Mouse (Mus musculus): Measurements from ENCODE around the gene Wdfy3. TPM values are rescaled to one million over a fixed set of nuclear protein-coding genes. Genes with fewer than 3 reads are reported as not detected.
"Not testable (repeated sequence)": the region's sequence is repeated elsewhere in the genome, so short reads cannot be mapped to it uniquely, and the experiment has no call there.

Gene Wdfy3
- polyA plus RNA-seq, 1 experiment from 2014 or later, result 29.1 TPM

DNA sequence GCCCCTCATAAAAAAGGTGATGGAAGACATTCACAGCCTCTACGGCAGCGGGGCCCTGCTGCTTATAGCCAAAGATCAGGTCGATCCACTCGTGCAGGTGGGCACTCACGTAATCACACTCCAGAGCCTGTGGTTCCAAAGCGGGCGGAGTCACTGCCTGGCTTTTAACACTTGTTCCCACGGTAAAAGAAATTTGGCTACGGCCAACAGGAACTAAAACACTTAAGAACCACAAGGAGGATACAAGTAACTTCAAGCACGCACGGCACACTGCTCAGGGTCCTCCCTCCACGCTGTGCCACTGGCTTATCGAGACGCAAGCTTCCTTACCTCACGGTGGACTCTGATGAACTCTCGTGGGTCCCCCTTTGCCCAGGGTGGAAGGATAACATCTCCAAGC lies 214.2 kb downstream of the Wdfy3 start:
- 96% methylated on average over 16 of the region's 16 CpGs for WGBS
- Histone ChIP-seq H3K4me2 (no peak overlapping the region), H3K36me3 (peaks cover 88% of the 10 kb centered on the region), H3K27ac (no peak overlapping the region), H3K27me3 (no peaks in the 10 kb centered on the region), H3K9ac (no peak overlapping the region), H3K4me1 (replicated peaks) (no peaks in the 10 kb centered on the region), H3K4me3 (no peak overlapping the region), H3K9me3 (no peaks in the 10 kb centered on the region)
- ATAC-seq (ENCODE audit: low FRiP score), result no peak

GRCm38 (mm10) chr5:101854667-101855066 lies 215.1 kb downstream of the Wdfy3 start:
- peaks cover 93% of the 10 kb centered on the region for H3K36me3 ChIP-seq
- no peak overlapping the region for H3K4me2 ChIP-seq
- no peaks in the 10 kb centered on the region for H3K9me3 ChIP-seq
- H3K27me3 ChIP-seq, result no peaks in the 10 kb centered on the region
- no peak overlapping the region for H3K4me3 ChIP-seq
- H3K27ac ChIP-seq, result no peak overlapping the region
- no peak overlapping the region for H3K9ac ChIP-seq
- no peak for ATAC-seq (ENCODE audit: low FRiP score)
- 87% methylated on average over 7 of the region's 7 CpGs for WGBS
- no peaks in the 10 kb centered on the region for H3K4me1 ChIP-seq (replicated peaks)

DNA sequence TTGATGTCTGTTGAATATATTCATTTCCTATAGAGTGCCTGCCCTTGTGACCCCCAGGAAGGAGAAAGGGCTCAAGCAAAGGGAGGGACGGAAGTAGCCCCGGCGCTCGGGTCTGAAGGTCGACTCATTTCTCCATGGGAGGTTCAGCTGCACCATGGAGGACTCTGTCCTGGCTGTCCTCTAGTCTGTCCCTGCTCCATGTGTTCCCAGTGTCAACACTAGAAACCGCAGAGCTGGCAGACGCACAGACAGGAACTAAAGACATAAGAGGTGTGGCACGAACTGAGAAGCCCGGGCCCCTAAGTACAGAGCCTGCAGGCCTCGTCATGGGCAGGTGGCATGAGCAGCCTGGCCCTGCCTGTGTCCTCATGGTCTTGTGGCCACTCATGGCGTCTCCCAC lies 215.6 kb downstream of the Wdfy3 start:
- no peak for ATAC-seq (ENCODE audit: low FRiP score)
- no peak overlapping the region for H3K4me3 ChIP-seq
- no peaks in the 10 kb centered on the region for H3K9me3 ChIP-seq
- WGBS, result 95% methylated on average over 11 of the region's 11 CpGs
- H3K27ac ChIP-seq, result no peak overlapping the region
- peaks cover 93% of the 10 kb centered on the region for H3K36me3 ChIP-seq
- no peak overlapping the region for H3K9ac ChIP-seq
- H3K27me3 ChIP-seq, result no peaks in the 10 kb centered on the region
- H3K4me1 ChIP-seq (replicated peaks), result no peaks in the 10 kb centered on the region
- H3K4me2 ChIP-seq, result no peak overlapping the region

DNA sequence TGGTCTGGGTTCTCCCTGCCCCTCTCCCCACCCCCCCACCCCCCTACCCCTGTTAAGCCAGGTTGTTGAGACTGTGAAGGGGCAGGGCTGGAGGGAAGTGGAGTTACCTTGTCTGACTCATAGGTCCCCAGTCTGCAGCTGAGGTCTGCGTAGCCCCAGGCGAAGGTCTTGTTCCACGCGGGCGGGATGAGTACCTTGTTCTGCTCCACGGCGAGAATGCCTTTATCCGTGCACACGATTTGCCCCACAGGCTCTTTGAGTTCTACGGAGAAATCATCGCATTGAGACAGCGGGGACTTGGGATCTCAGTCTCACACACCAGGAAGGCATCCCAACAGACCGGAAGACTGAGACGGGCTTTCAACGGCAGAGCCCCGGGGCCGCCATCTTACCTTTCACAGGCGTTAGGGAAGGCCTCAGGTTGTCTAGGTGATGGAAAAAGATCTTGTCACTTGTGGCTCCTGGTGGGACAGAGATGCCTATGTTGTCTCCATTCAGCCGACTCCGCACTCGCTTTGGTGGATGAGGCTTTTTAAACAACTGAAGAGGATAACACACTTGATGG lies 217.5 kb downstream of the Wdfy3 start:
- H3K27ac ChIP-seq, result no peak overlapping the region
- no peak overlapping the region for H3K4me2 ChIP-seq
- no peaks in the 10 kb centered on the region for H3K27me3 ChIP-seq
- no peak overlapping the region for H3K4me3 ChIP-seq
- ATAC-seq (ENCODE audit: low FRiP score), result no peak
- no peaks in the 10 kb centered on the region for H3K4me1 ChIP-seq (replicated peaks)
- peaks cover 93% of the 10 kb centered on the region for H3K36me3 ChIP-seq
- no peaks in the 10 kb centered on the region for H3K9me3 ChIP-seq
- 96% methylated on average over 21 of the region's 21 CpGs for WGBS
- H3K9ac ChIP-seq, result no peak overlapping the region

- no peak overlapping the region for H3K4me3 ChIP-seq
- H3K4me2 ChIP-seq, result no peak overlapping the region
- 96% methylated on average over 7 of the region's 7 CpGs for WGBS
- H3K4me1 ChIP-seq (replicated peaks), result no peaks in the 10 kb centered on the region
- H3K36me3 ChIP-seq, result peaks cover 100% of the 10 kb centered on the region
- H3K27ac ChIP-seq, result no peak overlapping the region
- H3K9ac ChIP-seq, result no peak overlapping the region
- no peaks in the 10 kb centered on the region for H3K27me3 ChIP-seq
- no peak for ATAC-seq (ENCODE audit: low FRiP score)
- H3K9me3 ChIP-seq, result no peaks in the 10 kb centered on the region
Observed at GRCm38 (mm10) chr5:101851133-101851532, 218.6 kb downstream of the Wdfy3 start.

GRCm38 (mm10) chr5:101847762-101848161 lies 222.0 kb downstream of the Wdfy3 start:
- WGBS, result 55% methylated on average over 4 of the region's 4 CpGs
- H3K27me3 ChIP-seq, result no peaks in the 10 kb centered on the region
- peaks cover 100% of the 10 kb centered on the region for H3K36me3 ChIP-seq
- no peak overlapping the region for H3K27ac ChIP-seq
- H3K4me3 ChIP-seq, result no peak overlapping the region
- H3K9ac ChIP-seq, result no peak overlapping the region
- no peaks in the 10 kb centered on the region for H3K4me1 ChIP-seq (replicated peaks)
- H3K9me3 ChIP-seq, result no peaks in the 10 kb centered on the region
- H3K4me2 ChIP-seq, result no peak overlapping the region
- no peak for ATAC-seq (ENCODE audit: low FRiP score)

GRCm38 (mm10) chr5:101847323-101847722 lies 222.4 kb downstream of the Wdfy3 start:
- Histone ChIP-seq H3K27me3 (no peaks in the 10 kb centered on the region), H3K4me3 (no peak overlapping the region), H3K9ac (no peak overlapping the region), H3K4me1 (replicated peaks) (no peaks in the 10 kb centered on the region), H3K27ac (no peak overlapping the region), H3K36me3 (peaks cover 100% of the 10 kb centered on the region), H3K4me2 (no peak overlapping the region), H3K9me3 (no peaks in the 10 kb centered on the region)
- no peak for ATAC-seq (ENCODE audit: low FRiP score)
- 76% methylated on average over 7 of the region's 7 CpGs for WGBS

DNA sequence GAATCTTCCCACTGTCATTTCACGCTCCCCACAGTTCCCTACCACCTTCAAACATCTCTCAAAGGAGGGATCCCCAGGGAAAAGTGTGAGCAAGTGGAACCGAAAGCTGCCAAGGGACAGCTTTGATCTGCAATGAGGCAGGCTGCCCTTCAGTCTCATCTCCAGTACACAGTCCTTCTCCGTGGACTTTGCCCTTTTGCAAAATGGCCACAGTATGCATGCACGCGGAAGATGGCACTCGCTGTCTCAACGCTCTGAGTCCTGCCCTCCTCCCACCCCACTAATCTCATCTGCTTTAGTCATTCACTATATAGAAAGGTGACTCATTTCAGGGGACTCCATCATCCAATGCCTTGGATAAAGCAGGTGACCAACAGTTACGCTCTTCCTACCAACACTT lies 223.8 kb downstream of the Wdfy3 start:
- ATAC-seq (ENCODE audit: low FRiP score), result no peak
- H3K36me3 ChIP-seq, result peaks cover 100% of the 10 kb centered on the region
- H3K4me2 ChIP-seq, result no peak overlapping the region
- no peaks in the 10 kb centered on the region for H3K27me3 ChIP-seq
- 96% methylated on average over 8 of the region's 8 CpGs for WGBS
- H3K9me3 ChIP-seq, result no peaks in the 10 kb centered on the region
- no peak overlapping the region for H3K27ac ChIP-seq
- no peaks in the 10 kb centered on the region for H3K4me1 ChIP-seq (replicated peaks)
- H3K4me3 ChIP-seq, result no peak overlapping the region
- no peak overlapping the region for H3K9ac ChIP-seq

DNA sequence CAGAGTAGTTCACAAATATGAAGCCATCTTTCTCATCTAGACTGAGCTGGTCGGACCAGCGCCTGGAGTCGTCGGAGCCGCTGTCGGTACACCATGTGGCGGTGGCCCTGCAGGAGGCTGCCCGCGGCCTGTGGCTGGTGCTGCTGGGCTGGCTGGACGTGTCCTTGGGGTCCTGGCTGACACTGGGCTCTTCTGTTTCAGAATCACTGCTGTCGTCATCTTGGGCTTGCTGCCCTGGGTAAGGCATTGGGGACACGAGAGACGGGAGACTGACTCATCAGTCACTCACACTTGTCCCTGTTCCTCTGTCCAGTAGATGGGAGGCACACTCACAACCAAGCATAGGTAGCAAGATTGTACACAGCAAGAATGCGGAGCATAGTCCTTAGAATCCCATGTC lies 224.7 kb downstream of the Wdfy3 start:
- Histone ChIP-seq H3K9me3 (no peaks in the 10 kb centered on the region), H3K4me1 (replicated peaks) (no peaks in the 10 kb centered on the region), H3K9ac (no peak overlapping the region), H3K36me3 (peaks cover 100% of the 10 kb centered on the region), H3K27ac (no peak overlapping the region), H3K4me2 (no peak overlapping the region), H3K27me3 (no peaks in the 10 kb centered on the region), H3K4me3 (no peak overlapping the region)
- no peak for ATAC-seq (ENCODE audit: low FRiP score)
- WGBS, result 97% methylated on average over 14 of the region's 14 CpGs

DNA sequence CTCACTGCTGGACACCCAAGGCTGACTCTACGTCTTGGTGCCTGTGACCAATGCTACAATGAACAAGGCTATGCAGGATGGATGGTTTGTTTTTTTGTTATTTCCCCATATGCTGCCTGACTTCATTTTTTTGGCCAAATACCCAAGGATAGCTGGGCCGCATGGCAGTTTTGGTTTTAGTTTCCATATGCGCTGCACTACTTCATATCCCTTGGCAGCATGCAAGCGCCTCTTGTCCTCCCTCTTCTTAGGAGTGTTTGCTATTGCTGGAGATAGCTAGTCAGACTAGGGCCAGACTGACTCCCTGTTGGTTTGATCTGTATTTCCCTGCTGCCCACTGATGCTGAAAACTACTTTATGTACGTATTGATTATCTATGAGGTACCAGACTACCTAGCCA lies 229.2 kb downstream of the Wdfy3 start:
- Histone ChIP-seq H3K27ac (no peak overlapping the region), H3K9me3 (no peaks in the 10 kb centered on the region), H3K4me2 (no peak overlapping the region), H3K27me3 (no peaks in the 10 kb centered on the region), H3K4me1 (replicated peaks) (no peaks in the 10 kb centered on the region), H3K36me3 (peaks cover 97% of the 10 kb centered on the region), H3K4me3 (no peak overlapping the region), H3K9ac (no peak overlapping the region)
- ATAC-seq (ENCODE audit: low FRiP score), result no peak
- over 99% methylated on average over 5 of the region's 5 CpGs for WGBS

DNA sequence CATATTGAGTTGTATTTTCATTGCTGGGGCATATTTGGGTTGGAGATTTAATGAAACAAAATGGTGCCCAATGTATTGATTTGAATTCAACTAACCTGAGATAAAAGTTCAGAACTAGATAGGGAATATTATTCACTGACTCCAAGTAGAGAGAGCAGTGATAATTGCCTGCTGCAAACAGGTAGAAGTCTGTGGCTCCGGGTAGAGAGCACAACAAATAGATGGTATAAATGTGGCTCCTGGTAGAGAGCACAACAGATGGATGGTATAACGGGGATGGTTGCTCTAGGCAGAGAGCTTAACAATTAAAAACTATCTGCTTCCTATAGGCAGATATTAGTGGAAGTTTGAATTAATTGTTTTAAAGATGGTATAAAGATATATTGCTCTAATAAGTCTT lies 232.1 kb downstream of the Wdfy3 start:
- H3K4me2 ChIP-seq; ATAC-seq (ENCODE audit: low FRiP score); H3K4me1 ChIP-seq (replicated peaks); H3K4me3 ChIP-seq; H3K9me3 ChIP-seq; H3K27ac ChIP-seq; H3K27me3 ChIP-seq; H3K9ac ChIP-seq: not testable (repeated sequence)
- WGBS, result 98% methylated on average over 2 of the region's 2 CpGs
- peaks cover 87% of the 10 kb centered on the region for H3K36me3 ChIP-seq

- H3K27ac ChIP-seq, result no peak overlapping the region
- H3K9me3 ChIP-seq, result no peaks in the 10 kb centered on the region
- no peak overlapping the region for H3K4me2 ChIP-seq
- H3K36me3 ChIP-seq, result peaks cover 87% of the 10 kb centered on the region
- no peak for ATAC-seq (ENCODE audit: low FRiP score)
- H3K4me3 ChIP-seq, result no peak overlapping the region
- no peak overlapping the region for H3K9ac ChIP-seq
- no peaks in the 10 kb centered on the region for H3K4me1 ChIP-seq (replicated peaks)
- 94% methylated on average over 11 of the region's 11 CpGs for WGBS
- H3K27me3 ChIP-seq, result no peaks in the 10 kb centered on the region
Observed at GRCm38 (mm10) chr5:101836221-101836620, 233.5 kb downstream of the Wdfy3 start.

DNA sequence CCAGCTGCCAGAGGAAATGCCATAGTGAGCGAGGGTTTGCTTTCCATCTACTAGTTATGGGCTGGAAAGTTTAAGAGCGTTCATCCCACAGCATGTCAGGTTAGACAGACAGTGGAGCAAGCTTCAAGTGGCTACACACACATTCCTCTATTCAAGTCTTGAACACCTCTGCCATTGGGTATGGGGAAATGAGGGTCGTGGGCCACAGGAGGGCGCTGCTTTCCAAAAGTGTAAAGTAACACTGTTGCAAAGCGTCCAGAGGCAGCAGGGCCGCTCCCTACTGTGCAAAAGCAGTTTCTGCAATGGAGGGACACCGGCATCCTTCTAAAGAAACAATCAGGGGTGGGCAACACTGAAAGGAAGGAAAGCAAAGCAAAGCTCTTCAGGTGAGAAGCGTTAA lies 235.8 kb downstream of the Wdfy3 start:
- H3K27me3 ChIP-seq, result no peaks in the 10 kb centered on the region
- H3K27ac ChIP-seq, result no peak overlapping the region
- no peaks in the 10 kb centered on the region for H3K4me1 ChIP-seq (replicated peaks)
- no peak overlapping the region for H3K4me3 ChIP-seq
- no peak overlapping the region for H3K4me2 ChIP-seq
- no peak for ATAC-seq (ENCODE audit: low FRiP score)
- H3K9ac ChIP-seq, result no peak overlapping the region
- WGBS, result 62% methylated on average over 8 of the region's 8 CpGs
- H3K36me3 ChIP-seq, result peaks cover 67% of the 10 kb centered on the region
- H3K9me3 ChIP-seq, result no peaks in the 10 kb centered on the region
